Comparison of ENCODE assay signal across 10 mouse cellular contexts in genomic region chr8:114821543-114821942, GRCm38 (mm10).
DNase-seq lines count a peak whose midpoint lies in the region; ATAC-seq and TF ChIP-seq lines count a peak whose summit lies in the region.
"Had no signal": no experiment of that assay in that cellular context is flagged by ENCODE, and none has a peak within 500 bp of the region (broad histone marks: within the 10 kb centered on the region; RNA-seq: fewer than 3 reads in every experiment).

No protein-coding gene starts in this region.

- H3K27me3 ChIP-seq in embryonic facial prominence, embryonic 14.5 days (replicated peaks; ENCODE audit: control insufficient read depth, insufficient read depth, low read length) = no peaks in the 10 kb centered on the region
- H3K27me3 ChIP-seq in embryonic facial prominence, embryonic 10.5 days (replicated peaks; ENCODE audit: low read depth, poor library complexity, severe bottlenecking) = 0 out of 2 replicates have a peak, but pooled peaks cover 4% of the 10 kb centered on the region
- H3K27me3 ChIP-seq in stomach, embryonic 16.5 days (ENCODE audit: control insufficient read depth, insufficient read depth, low read length) = no peaks in the 10 kb centered on the region
- no peaks in the 10 kb centered on the region for H3K27me3 ChIP-seq in forebrain, embryonic 14.5 days (replicated peaks; ENCODE audit: control insufficient read depth, insufficient read depth, low read length)
- H3K27me3 ChIP-seq: neural tube, embryonic 12.5 days had no signal

- peak; percentile 39 for DNase-seq in embryonic facial prominence, embryonic 14.5 days (ENCODE audit: low spot score)
- DNase-seq in embryonic facial prominence, embryonic 10.5 days (ENCODE audit: low spot score) = no peak
- DNase-seq in heart, postnatal 25 days (ENCODE audit: low spot score) = peak; percentile 74
- peak; percentile 16 for DNase-seq in lung, adult 2 months
- no peak for DNase-seq in spleen, postnatal 14 days (ENCODE audit: low spot score in 2 of 2)
- no peak for DNase-seq in forebrain, embryonic 14.5 days (ENCODE audit: low spot score)
- no peak for DNase-seq in left cerebral cortex, adult 9 months (ENCODE audit: low spot score in 2 of 2)

- intact Hi-C loops in heart, postnatal 25 days (cut with DNase I) = no loop called here

- no peaks in the 10 kb centered on the region for H3K4me1 ChIP-seq in embryonic facial prominence, embryonic 14.5 days (ENCODE audit: control insufficient read depth, insufficient read depth, low read length)
- peaks cover 11% of the 10 kb centered on the region for H3K4me1 ChIP-seq in embryonic facial prominence, embryonic 10.5 days
- no peaks in the 10 kb centered on the region for H3K4me1 ChIP-seq in lung, adult 2 months (ENCODE audit: control insufficient read depth, insufficient read depth, low read length)
- no peaks in the 10 kb centered on the region for H3K4me1 ChIP-seq in stomach, embryonic 16.5 days (ENCODE audit: control insufficient read depth, insufficient read depth, low read length)
- no peaks in the 10 kb centered on the region for H3K4me1 ChIP-seq in forebrain, embryonic 14.5 days (ENCODE audit: control insufficient read depth, insufficient read depth, low read length)

- WGBS in embryonic facial prominence, embryonic 14.5 days = 44% methylated on average over 8 of the region's 8 CpGs
- WGBS in embryonic facial prominence, embryonic 10.5 days = 83% methylated on average over 8 of the region's 8 CpGs
- WGBS in lung, adult 2 months = 55% methylated on average over 8 of the region's 8 CpGs
- 32% methylated on average over 8 of the region's 8 CpGs for WGBS in stomach, embryonic 16.5 days
- 88% methylated on average over 8 of the region's 8 CpGs for WGBS in forebrain, embryonic 14.5 days

- no peak overlapping the region for H3K27ac ChIP-seq in embryonic facial prominence, embryonic 14.5 days (replicated peaks; ENCODE audit: low read depth, low read length)
- H3K27ac ChIP-seq in embryonic facial prominence, embryonic 10.5 days (replicated peaks) = no peak overlapping the region
- no peak overlapping the region for H3K27ac ChIP-seq in stomach, embryonic 16.5 days (ENCODE audit: low read length)
- H3K27ac ChIP-seq in forebrain, embryonic 14.5 days (ENCODE audit: low read depth, low read length) = no peak overlapping the region
- H3K27ac ChIP-seq: macrophage; neural tube, embryonic 12.5 days had no signal

- TF ChIP-seq CTCF in lung, adult 2 months (IDR thresholded peaks at IDR 0.05; ENCODE audit: insufficient read depth, low read length) = no peak

- H3K4me2 ChIP-seq in embryonic facial prominence, embryonic 14.5 days (ENCODE audit: low read depth, low read length) = no peak overlapping the region
- no peak overlapping the region for H3K4me2 ChIP-seq in stomach, embryonic 16.5 days (ENCODE audit: low read depth, low read length)
- H3K4me2 ChIP-seq in forebrain, embryonic 14.5 days (ENCODE audit: low read length) = no peak overlapping the region
- H3K4me2 ChIP-seq: neural tube, embryonic 12.5 days had no signal

- H3K9ac ChIP-seq in embryonic facial prominence, embryonic 14.5 days (ENCODE audit: low read depth, low read length) = no peak overlapping the region
- no peak overlapping the region for H3K9ac ChIP-seq in stomach, embryonic 16.5 days (ENCODE audit: low read length)
- H3K9ac ChIP-seq in forebrain, embryonic 14.5 days (ENCODE audit: low read length) = no peak overlapping the region
- H3K9ac ChIP-seq: neural tube, embryonic 12.5 days had no signal

- no peak overlapping the region for H3K4me3 ChIP-seq in embryonic facial prominence, embryonic 14.5 days (ENCODE audit: low read depth, low read length)
- no peak overlapping the region for H3K4me3 ChIP-seq in embryonic facial prominence, embryonic 10.5 days
- no peak overlapping the region for H3K4me3 ChIP-seq in lung, adult 2 months (replicated peaks; ENCODE audit: extremely low read depth, low read depth, low read length)
- no peak overlapping the region for H3K4me3 ChIP-seq in stomach, embryonic 16.5 days (replicated peaks; ENCODE audit: low read length)
- no peak overlapping the region for H3K4me3 ChIP-seq in forebrain, embryonic 14.5 days (ENCODE audit: low read depth, low read length)
- H3K4me3 ChIP-seq: neural tube, embryonic 12.5 days had no signal

- no peak for ATAC-seq in embryonic facial prominence, embryonic 14.5 days (ENCODE audit: low read depth)
- peak; percentile 74; the same call in 1 of the 2 replicates for ATAC-seq in stomach, embryonic 16.5 days (ENCODE audit: insufficient read depth, low FRiP score)
- no peak for ATAC-seq in forebrain, embryonic 14.5 days

- no peaks in the 10 kb centered on the region for H3K36me3 ChIP-seq in embryonic facial prominence, embryonic 14.5 days (ENCODE audit: control insufficient read depth, insufficient read depth, low read length)
- no peaks in the 10 kb centered on the region for H3K36me3 ChIP-seq in embryonic facial prominence, embryonic 10.5 days (replicated peaks)
- no peaks in the 10 kb centered on the region for H3K36me3 ChIP-seq in stomach, embryonic 16.5 days (ENCODE audit: control insufficient read depth, insufficient read depth, low read length)
- no peaks in the 10 kb centered on the region for H3K36me3 ChIP-seq in forebrain, embryonic 14.5 days (ENCODE audit: control insufficient read depth, insufficient read depth, low read length)
- H3K36me3 ChIP-seq: neural tube, embryonic 12.5 days had no signal

- no peaks in the 10 kb centered on the region for H3K9me3 ChIP-seq in embryonic facial prominence, embryonic 14.5 days (ENCODE audit: control insufficient read depth, low read length)
- H3K9me3 ChIP-seq in embryonic facial prominence, embryonic 10.5 days = no peaks in the 10 kb centered on the region
- H3K9me3 ChIP-seq in stomach, embryonic 16.5 days (replicated peaks; ENCODE audit: control insufficient read depth, low read length) = no peaks in the 10 kb centered on the region
- no peaks in the 10 kb centered on the region for H3K9me3 ChIP-seq in forebrain, embryonic 14.5 days (replicated peaks; ENCODE audit: control insufficient read depth, low read length)
- H3K9me3 ChIP-seq: neural tube, embryonic 12.5 days had no signal

- TF ChIP-seq POLR2A in lung, adult 2 months (IDR thresholded peaks at IDR 0.05; ENCODE audit: borderline replicate concordance, extremely low read depth, low read depth, low read length) = no peak

Comparison
In these comparisons a context has a peak if more than half of its experiments do, and no peak if none do; other contexts are left out.
1. DNase-seq: peak in embryonic facial prominence, embryonic 14.5 days (single experiment), heart, postnatal 25 days (single experiment) and lung, adult 2 months (single experiment); none in embryonic facial prominence, embryonic 10.5 days (single experiment), spleen, postnatal 14 days (0 of 2), forebrain, embryonic 14.5 days (single experiment) and left cerebral cortex, adult 9 months (0 of 2).